Mouse (Mus musculus): ENCODE measurements at regions not wholly inside any gene's neighbourhood (a gene's known extent, or its start where the extent isn't known, plus 50 kb on each side); places are given as distances from the start of the nearest gene placed in this dataset.

GRCm38 (mm10) chr16:87069294-87069693 is 284.7 kb upstream of the N6amt1 start:
- DNase-seq (ENCODE audit: low read depth): no peak

DNA sequence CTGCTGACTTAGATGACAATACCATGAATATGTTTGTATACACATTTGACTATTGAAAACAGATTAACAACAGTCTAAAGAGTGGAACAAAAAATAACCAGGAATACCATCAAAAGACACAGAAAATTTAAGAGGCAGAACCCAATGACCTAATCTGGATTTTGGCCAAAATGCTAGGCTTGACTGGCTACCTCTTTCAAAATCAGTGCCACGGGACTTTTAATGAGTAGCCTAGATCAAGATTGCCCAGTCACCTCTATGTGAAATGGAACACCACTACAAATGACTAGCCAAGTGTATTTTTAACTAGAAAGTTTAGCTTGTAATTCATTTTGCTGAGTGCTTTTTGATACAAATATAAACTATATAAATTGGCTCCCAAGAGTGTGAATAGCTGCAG is 286.0 kb upstream of the N6amt1 start:
- DNase-seq (ENCODE audit: low read depth): no peak

DNA sequence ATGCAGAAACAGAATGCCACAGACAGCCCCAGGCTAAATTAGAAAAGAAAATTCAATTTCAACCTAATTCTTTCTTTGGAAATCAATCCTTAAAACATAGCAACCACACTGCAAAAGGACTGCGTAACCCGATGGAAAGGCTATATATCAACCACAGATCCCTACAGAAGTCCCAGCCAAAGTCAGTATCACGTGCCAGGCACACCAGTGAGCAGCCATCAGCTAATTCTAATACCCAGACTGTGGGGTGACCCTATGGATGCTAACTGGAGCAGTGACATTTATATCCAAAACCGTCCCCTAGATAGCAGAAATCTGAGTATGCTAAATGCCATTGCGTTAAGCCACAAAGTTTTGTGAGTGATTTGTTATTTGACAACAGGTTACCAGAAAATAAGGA is 286.5 kb upstream of the N6amt1 start:
- DNase-seq (ENCODE audit: low read depth): no peak

GRCm38 (mm10) chr16:87060473-87060872 is 293.5 kb upstream of the N6amt1 start:
- no peak for DNase-seq (ENCODE audit: low read depth)

DNA sequence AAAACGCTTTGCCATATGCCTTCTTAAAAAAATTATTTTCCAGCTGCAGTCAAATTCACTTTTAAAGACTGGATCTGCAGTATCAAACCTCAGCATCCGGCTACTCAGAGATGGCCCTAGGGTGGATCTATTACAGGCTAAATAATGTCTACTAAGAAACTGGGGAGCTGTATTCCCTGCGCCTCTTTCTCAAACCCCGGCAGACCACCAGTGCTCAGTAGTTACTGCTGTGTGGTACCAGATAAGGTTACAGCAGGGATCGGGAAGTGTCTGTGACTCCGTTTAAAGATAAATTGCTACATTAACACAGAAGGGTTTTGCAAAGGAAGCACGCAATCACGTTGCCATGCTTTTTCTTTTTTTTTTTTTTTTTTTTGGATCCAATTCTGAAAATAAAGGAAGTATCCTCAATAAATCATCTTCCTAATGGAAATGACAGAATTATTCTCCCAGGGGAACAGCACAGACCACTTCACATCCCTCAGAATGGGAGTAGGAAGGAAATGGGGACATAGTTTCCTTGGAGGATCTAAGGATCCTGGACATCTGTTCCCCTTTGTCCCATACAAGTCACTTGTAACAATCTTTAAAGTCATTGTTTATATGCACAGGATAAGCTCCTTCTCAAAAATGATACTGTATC is 304.1 kb upstream of the N6amt1 start:
- no peak for DNase-seq (ENCODE audit: low read depth)

GRCm38 (mm10) chr16:87044773-87045561 is 309.0 kb upstream of the N6amt1 start:
- DNase-seq (ENCODE audit: low read depth): no peak

DNA sequence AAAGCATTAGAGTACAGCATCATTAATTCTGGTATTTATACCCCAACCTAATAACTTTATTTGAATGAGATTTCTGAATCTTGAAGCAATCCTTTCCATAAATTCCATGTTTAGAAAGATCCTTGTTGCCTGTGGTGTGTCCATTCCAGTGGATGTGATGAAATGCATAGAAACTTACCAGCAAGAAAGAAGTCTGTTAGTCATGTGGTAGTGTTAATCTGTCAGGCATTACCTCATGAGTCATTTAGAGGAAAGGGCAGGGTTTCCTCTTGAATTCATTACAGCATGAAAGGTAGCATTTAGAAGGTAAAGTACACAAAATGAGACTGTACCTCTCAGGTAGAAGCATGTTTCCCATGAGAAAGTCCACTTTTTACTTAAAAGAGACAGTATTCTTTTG is 310.3 kb upstream of the N6amt1 start:
- DNase-seq (ENCODE audit: low read depth): no peak

DNA sequence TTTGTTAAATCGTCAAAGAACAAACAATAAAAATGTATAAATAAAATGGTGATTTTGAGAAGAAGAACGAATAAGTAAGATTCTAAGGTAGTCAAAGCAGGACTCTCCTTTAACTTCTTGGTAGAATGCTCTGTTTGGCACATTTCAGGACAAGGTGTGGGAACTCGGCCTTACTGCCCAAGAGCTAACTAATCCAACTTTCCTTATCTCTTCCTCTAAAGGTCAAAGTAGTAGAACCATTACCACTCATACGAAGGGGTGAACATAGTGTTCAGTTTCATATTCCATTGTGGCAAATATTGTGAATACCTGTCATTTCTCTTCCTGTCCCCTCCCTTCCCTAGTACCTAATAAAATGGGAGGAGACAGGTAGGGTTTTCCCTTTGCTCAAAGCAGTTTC is 313.6 kb upstream of the N6amt1 start:
- DNase-seq (ENCODE audit: low read depth): no peak

GRCm38 (mm10) chr16:87039861-87040260 is 314.1 kb upstream of the N6amt1 start:
- DNase-seq (ENCODE audit: low read depth): no peak

DNA sequence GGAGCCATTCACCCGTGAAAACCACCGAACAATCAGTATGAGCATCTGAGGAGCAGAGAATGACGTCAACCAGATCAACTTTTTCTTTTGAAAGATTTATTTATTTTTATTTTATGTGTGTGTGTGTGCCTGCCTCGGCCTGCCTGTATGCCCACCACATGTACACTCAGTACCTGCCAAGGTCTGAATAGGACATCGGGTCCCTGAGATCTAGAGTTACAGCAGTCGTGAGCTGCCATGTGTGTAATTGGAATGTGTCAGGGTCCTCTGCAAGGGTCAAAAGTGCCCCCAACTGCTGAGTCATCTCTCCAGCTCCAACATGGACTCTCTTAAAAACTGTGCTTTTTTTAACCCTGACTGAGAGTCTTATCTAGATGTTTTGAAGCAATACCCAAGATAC is 316.9 kb upstream of the N6amt1 start:
- DNase-seq (ENCODE audit: low read depth): no peak

DNA sequence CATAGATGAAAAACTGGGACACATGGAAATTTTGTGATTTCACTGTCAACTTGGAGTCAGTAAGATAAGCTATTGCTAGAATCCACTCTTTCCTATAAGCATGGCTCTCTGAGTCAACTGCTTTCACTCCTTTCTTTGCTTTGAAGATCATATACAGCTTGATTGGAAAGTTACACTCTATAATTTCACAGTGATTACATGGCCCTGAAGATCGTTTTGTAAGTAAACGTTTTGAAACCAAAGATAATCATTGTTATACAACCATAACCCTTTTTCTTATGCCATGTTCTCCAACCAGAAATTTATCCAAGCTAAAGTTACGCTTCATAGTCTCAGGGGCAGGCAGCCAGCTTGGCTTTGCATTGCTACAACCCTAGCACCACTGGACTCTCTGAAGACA is 322.1 kb upstream of the N6amt1 start:
- no peak for DNase-seq (ENCODE audit: low read depth)

GRCm38 (mm10) chr16:87028516-87029145 is 325.4 kb upstream of the N6amt1 start:
- DNase-seq (ENCODE audit: low read depth): no peak

GRCm38 (mm10) chr16:87027621-87028020 is 326.4 kb upstream of the N6amt1 start:
- no peak for DNase-seq (ENCODE audit: low read depth)

DNA sequence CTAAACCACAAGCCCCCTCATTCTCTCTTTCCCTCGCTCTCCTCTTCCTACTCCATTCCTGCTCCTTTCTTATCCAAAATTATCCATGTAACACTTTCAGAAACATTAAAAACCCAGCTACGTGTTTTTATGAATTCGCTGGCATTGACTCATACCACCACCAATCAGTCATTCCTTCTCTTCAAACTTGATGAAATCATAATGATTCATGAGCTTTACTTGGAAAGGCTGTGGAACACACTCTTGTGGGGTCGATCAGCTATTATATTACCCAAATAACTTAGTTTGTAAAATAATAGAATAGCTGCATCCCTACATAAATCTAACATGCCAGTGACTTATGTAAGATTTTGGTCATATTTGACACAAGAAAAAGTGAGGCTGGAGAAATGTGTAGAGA is 331.9 kb upstream of the N6amt1 start:
- DNase-seq (ENCODE audit: low read depth): no peak

DNA sequence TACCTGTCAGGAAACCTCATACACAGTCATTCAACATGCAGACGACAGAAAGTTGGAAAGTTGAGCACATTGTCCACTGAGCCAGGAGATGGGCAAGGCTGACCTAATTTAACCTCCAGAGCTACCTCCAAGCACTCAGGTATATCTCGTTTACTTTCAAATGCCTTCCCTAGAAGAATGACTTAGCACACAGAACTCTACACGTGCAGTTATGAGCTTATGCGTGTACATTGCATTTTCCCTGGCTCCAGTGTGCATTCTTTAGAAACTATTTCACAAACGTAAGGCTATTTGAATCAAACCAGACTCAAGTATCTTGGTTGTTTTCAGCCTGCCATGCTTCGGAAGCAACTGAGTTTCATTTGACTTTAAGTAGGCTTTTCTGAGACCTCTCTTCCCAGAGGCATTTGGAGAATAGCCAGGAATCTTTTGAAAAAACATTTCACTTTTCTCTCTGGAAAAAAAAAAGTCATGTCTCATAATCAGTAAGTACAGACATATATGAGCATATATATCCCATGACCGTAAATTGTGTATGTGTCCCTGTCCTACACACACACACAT is 336.8 kb upstream of the N6amt1 start:
- no peak for DNase-seq (ENCODE audit: low read depth)

DNA sequence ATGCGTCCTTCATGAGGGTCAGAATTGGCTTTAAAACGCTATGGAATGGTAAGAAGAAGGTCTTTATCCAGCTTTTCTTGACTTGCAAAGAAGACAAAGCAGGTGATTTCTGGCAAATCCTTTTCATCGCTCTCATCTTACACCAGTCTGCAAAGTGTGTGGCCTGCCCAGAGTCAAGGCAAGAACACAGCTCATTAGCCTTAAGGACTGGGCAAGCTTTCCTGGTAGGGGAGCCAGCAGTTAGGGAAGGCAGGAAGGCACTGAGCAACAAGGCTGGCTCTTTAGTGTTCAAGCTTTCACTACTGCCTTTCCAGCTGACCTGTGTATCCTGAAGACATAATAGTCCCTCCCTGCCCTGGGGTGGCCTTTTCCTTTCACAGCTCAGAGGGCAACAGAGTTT is 352.4 kb upstream of the N6amt1 start:
- no peak for DNase-seq (ENCODE audit: low read depth)

GRCm38 (mm10) chr16:87001135-87001534 is 352.9 kb upstream of the N6amt1 start:
- no peak for DNase-seq (ENCODE audit: low read depth)

GRCm38 (mm10) chr16:86971691-86972090 is 382.3 kb upstream of the N6amt1 start:
- no peak for DNase-seq (ENCODE audit: low read depth)

GRCm38 (mm10) chr16:86949681-86950080 is 404.3 kb upstream of the N6amt1 start:
- DNase-seq (ENCODE audit: low read depth): no peak

GRCm38 (mm10) chr16:86945531-86946144 is 408.3 kb upstream of the N6amt1 start:
- DNase-seq (ENCODE audit: low read depth): no peak

DNA sequence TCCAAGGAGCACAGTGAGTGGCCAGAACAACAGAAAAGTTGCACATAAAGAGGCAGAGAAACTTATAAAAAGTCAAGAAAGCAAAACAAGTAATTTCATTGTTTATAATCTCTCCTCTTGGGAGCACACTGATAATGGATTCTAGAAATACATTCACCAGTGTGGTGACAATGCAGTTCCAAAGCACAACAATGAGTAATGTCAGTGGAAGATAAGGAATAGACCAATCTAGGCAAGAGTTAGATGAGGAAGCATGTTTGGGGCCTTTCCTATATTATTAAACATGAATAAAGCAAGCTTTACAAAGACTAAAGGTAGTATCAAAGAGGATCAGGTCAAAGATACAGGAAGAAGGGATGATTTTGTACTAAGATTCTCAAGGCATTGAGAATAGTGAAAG is 408.9 kb upstream of the N6amt1 start:
- no peak for DNase-seq (ENCODE audit: low read depth)

GRCm38 (mm10) chr16:86934989-86935388 is 419.0 kb upstream of the N6amt1 start:
- DNase-seq (ENCODE audit: low read depth): no peak
